Mouse (Mus musculus) thymus, postnatal 25 days (tissue): ENCODE measurements at regions not wholly inside any gene's neighbourhood (a gene's known extent, or its start where the extent isn't known, plus 50 kb on each side); places are given as distances from the start of the nearest gene placed in this dataset.

Experiments
- DNase-seq: peaks from one replicate; pipeline ENCODE4 v3.0.0; 2022

- DNase-seq: no peak
Observed at GRCm38 (mm10) chr4:34227611-34228010, 177.6 kb upstream of the Spaca1 start.

GRCm38 (mm10) chr4:34231270-34231669 is 181.3 kb upstream of the Spaca1 start:
- DNase-seq: peak; percentile 52

- DNase-seq: no peak
Observed at GRCm38 (mm10) chr4:34234204-34234603, 184.2 kb upstream of the Spaca1 start.

- no peak for DNase-seq
Observed at GRCm38 (mm10) chr4:34234645-34235044, 184.7 kb upstream of the Spaca1 start.

- DNase-seq: no peak
Observed at GRCm38 (mm10) chr4:34237791-34238190, 187.8 kb upstream of the Spaca1 start.

GRCm38 (mm10) chr4:34239624-34240023 is 189.6 kb upstream of the Spaca1 start:
- no peak for DNase-seq

- no peak for DNase-seq
Observed at GRCm38 (mm10) chr4:34241060-34241571, 191.1 kb upstream of the Spaca1 start.

- DNase-seq: no peak
Observed at GRCm38 (mm10) chr4:34241673-34242072, 191.7 kb upstream of the Spaca1 start.

- DNase-seq: no peak
Observed at GRCm38 (mm10) chr4:34259444-34259843, 209.5 kb upstream of the Spaca1 start.

- DNase-seq: no peak
Observed at GRCm38 (mm10) chr4:34260468-34260867, 210.5 kb upstream of the Spaca1 start.

GRCm38 (mm10) chr4:34261809-34262208 is 211.8 kb upstream of the Spaca1 start:
- DNase-seq: no peak

- DNase-seq: no peak
Observed at GRCm38 (mm10) chr4:34264431-34264830, 214.4 kb upstream of the Spaca1 start.

- DNase-seq: no peak
Observed at GRCm38 (mm10) chr4:34274316-34274715, 224.3 kb upstream of the Spaca1 start.

GRCm38 (mm10) chr4:34275372-34275771 is 225.4 kb upstream of the Spaca1 start:
- DNase-seq: no peak

GRCm38 (mm10) chr4:34302504-34303108 is 248.1 kb upstream of the Akirin2 start:
- no peak for DNase-seq

- DNase-seq: no peak
Observed at GRCm38 (mm10) chr4:34308921-34309563, 241.7 kb upstream of the Akirin2 start.

GRCm38 (mm10) chr4:34310061-34310642 is 240.6 kb upstream of the Akirin2 start:
- no peak for DNase-seq

GRCm38 (mm10) chr4:34315848-34316247 is 234.9 kb upstream of the Akirin2 start:
- no peak for DNase-seq

- DNase-seq: no peak
Observed at GRCm38 (mm10) chr4:34322841-34323240, 227.9 kb upstream of the Akirin2 start.

GRCm38 (mm10) chr4:34328151-34328785 is 222.5 kb upstream of the Akirin2 start:
- no peak for DNase-seq

GRCm38 (mm10) chr4:34336971-34337797 is 213.6 kb upstream of the Akirin2 start:
- DNase-seq: no peak

GRCm38 (mm10) chr4:34337852-34338251 is 212.9 kb upstream of the Akirin2 start:
- DNase-seq: no peak

GRCm38 (mm10) chr4:34340057-34340456 is 210.7 kb upstream of the Akirin2 start:
- no peak for DNase-seq
